Comparison of ENCODE assay signal across 8 mouse cellular contexts in the genomic region with DNA sequence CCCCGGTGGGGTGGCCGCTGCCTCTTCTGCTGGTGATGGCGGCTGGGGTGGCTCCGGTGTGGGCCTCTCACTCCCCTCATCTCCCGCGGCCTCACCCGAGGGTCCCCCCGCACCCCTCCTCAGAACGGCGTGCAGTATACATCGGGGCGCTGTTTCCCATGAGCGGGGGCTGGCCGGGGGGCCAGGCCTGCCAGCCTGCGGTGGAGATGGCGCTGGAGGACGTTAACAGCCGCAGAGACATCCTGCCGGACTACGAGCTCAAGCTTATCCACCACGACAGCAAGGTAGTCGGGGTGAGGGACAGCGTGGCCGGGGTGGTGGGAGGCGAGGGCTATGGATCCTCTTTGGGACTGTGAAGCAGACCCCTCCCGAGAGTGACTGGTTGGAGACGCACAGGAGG. TPM values are rescaled to one million over a fixed set of nuclear protein-coding genes. Genes with fewer than 3 reads are reported as not detected.
A peak's percentile ranks its signal among the peaks of the same experiment; 100 is the strongest.
DNase-seq lines count a peak whose midpoint lies in the region; ATAC-seq and TF ChIP-seq lines count a peak whose summit lies in the region.

No protein-coding gene starts in this region.

- intact Hi-C loops in heart, postnatal 25 days (cut with DNase I), result no loop called here

- H3K4me1 ChIP-seq in heart, embryonic 16.5 days (ENCODE audit: control insufficient read depth, insufficient read depth, low read length), result peaks cover 15% of the 10 kb centered on the region
- H3K4me1 ChIP-seq in ES-E14 (ENCODE audit: control insufficient read depth in 2 of 2, insufficient read depth in 2 of 2, low read length in 2 of 2, poor library complexity in 1 of 2), result peaks cover 5 to 7% of the 10 kb centered on the region in 2 experiments; a peak in 2 of 4 replicates
- H3K4me1 ChIP-seq in forebrain, embryonic 10.5 days, result peaks cover 60% of the 10 kb centered on the region
- H3K4me1 ChIP-seq in limb, embryonic 13.5 days, result peaks cover 40% of the 10 kb centered on the region
- peaks cover 17% of the 10 kb centered on the region for H3K4me1 ChIP-seq in small intestine, adult 2 months (ENCODE audit: control insufficient read depth, insufficient read depth, insufficient read length, low read length)

- 9% methylated on average over 27 of the region's 27 CpGs for WGBS in heart, embryonic 16.5 days
- 2% methylated on average over 27 of the region's 27 CpGs for WGBS in forebrain, embryonic 10.5 days
- WGBS in limb, embryonic 13.5 days, result 2% methylated on average over 27 of the region's 27 CpGs
- WGBS in small intestine, adult 2 months, result 40% methylated on average over 27 of the region's 27 CpGs

- peak overlapping the region; percentile 92 for H3K4me2 ChIP-seq in heart, embryonic 16.5 days (ENCODE audit: low read depth, low read length)
- H3K4me2 ChIP-seq in limb, embryonic 13.5 days (replicated peaks), result peak overlapping the region; percentile 93

- peak overlapping the region; percentile 69 for H3K9ac ChIP-seq in heart, embryonic 16.5 days (ENCODE audit: low read length)
- peak overlapping the region; percentile 82 for H3K9ac ChIP-seq in ES-E14 (ENCODE audit: insufficient read depth, low read depth, low read length, poor library complexity, severe bottlenecking)
- peak overlapping the region; percentile 87 for H3K9ac ChIP-seq in limb, embryonic 13.5 days

- no peak overlapping the region for H3K27ac ChIP-seq in heart, embryonic 16.5 days (ENCODE audit: low read length)
- H3K27ac ChIP-seq in ES-E14 (ENCODE audit: insufficient read depth, low read depth, low read length, poor library complexity, severe bottlenecking), result no peak overlapping the region
- peak overlapping the region; percentile 90 for H3K27ac ChIP-seq in forebrain, embryonic 10.5 days
- H3K27ac ChIP-seq in limb, embryonic 13.5 days, result no peak overlapping the region; the same call in 1 of the 2 replicates
- no peak overlapping the region for H3K27ac ChIP-seq in small intestine, adult 2 months (ENCODE audit: insufficient read depth, low read depth, low read length)

- no peak for DNase-seq in heart, postnatal 25 days (ENCODE audit: low spot score)
- no peak for DNase-seq in ES-E14 (ENCODE audit: low read depth, low spot score)
- DNase-seq in forebrain, embryonic 10.5 days (ENCODE audit: extremely low spot score, low spot score), result peak; percentile 32
- DNase-seq in Muller cell, postnatal 12 days (ENCODE audit: inconsistent ontology term), result no peak
- no peak for DNase-seq in adrenal gland, postnatal 4 days (ENCODE audit: low spot score in 2 of 2)

- in situ Hi-C loops in ES-E14 (cut with MboI; ENCODE audit: low sequenced_read_pairs in 2 of 2, unreplicated experiment in 2 of 2), result no loop called here

- TF ChIP-seq CTCF in small intestine, adult 2 months (IDR thresholded peaks at IDR 0.05; ENCODE audit: extremely low read depth, insufficient read length, insufficient replicate concordance, low read depth, low read length), result no peak

- peak overlapping the region; percentile 57 for H3K4me3 ChIP-seq in heart, embryonic 16.5 days (ENCODE audit: low read length)
- H3K4me3 ChIP-seq in ES-E14 (ENCODE audit: insufficient read depth in 1 of 2, low read depth in 1 of 2, low read length in 2 of 2, poor library complexity in 1 of 2, severe bottlenecking in 1 of 2), result peak overlapping the region; percentile 79 to 87
- peak overlapping the region; percentile 79 for H3K4me3 ChIP-seq in forebrain, embryonic 10.5 days
- H3K4me3 ChIP-seq in limb, embryonic 13.5 days, result peak overlapping the region; percentile 72
- peak overlapping the region; percentile 47 for H3K4me3 ChIP-seq in small intestine, adult 2 months (ENCODE audit: low read depth, low read length)

- peaks cover 14% of the 10 kb centered on the region for H3K27me3 ChIP-seq in heart, embryonic 16.5 days (ENCODE audit: control insufficient read depth, insufficient read depth, low read length)
- H3K27me3 ChIP-seq in forebrain, embryonic 10.5 days (ENCODE audit: poor library complexity, severe bottlenecking), result peaks cover 35% of the 10 kb centered on the region
- peaks cover 10% of the 10 kb centered on the region for H3K27me3 ChIP-seq in limb, embryonic 13.5 days
- H3K27me3 ChIP-seq in small intestine, adult 2 months (ENCODE audit: control insufficient read depth, insufficient read depth, low read length), result peaks cover 13% of the 10 kb centered on the region

- H3K36me3 ChIP-seq in heart, embryonic 16.5 days (ENCODE audit: control insufficient read depth, insufficient read depth), result peaks cover 3% of the 10 kb centered on the region; the same call in 1 of the 2 replicates
- H3K36me3 ChIP-seq in ES-E14 (ENCODE audit: control insufficient read depth, insufficient read depth, low read length, poor library complexity, severe bottlenecking), result peaks cover 40% of the 10 kb centered on the region
- H3K36me3 ChIP-seq in forebrain, embryonic 10.5 days (replicated peaks), result peaks cover 27% of the 10 kb centered on the region
- peaks cover 31% of the 10 kb centered on the region for H3K36me3 ChIP-seq in limb, embryonic 13.5 days
- no peaks in the 10 kb centered on the region for H3K36me3 ChIP-seq in small intestine, adult 2 months (ENCODE audit: control insufficient read depth, insufficient read depth, low read length)

- no peak for ATAC-seq in heart, embryonic 16.5 days (replicated peaks; ENCODE audit: extremely low read depth, insufficient read depth, low FRiP score)
- ATAC-seq in limb, embryonic 13.5 days (ENCODE audit: low FRiP score, low read depth), result peak; percentile 6; the same call in 1 of the 2 replicates

- no peaks in the 10 kb centered on the region for H3K9me3 ChIP-seq in heart, embryonic 16.5 days (replicated peaks; ENCODE audit: control insufficient read depth, low read length)
- no peaks in the 10 kb centered on the region for H3K9me3 ChIP-seq in ES-E14 (ENCODE audit: control insufficient read depth, insufficient read depth, low read depth, low read length)
- no peaks in the 10 kb centered on the region for H3K9me3 ChIP-seq in forebrain, embryonic 10.5 days
- no peaks in the 10 kb centered on the region for H3K9me3 ChIP-seq in limb, embryonic 13.5 days

- TF ChIP-seq POLR2A in small intestine, adult 2 months (IDR thresholded peaks at IDR 0.05; ENCODE audit: low read depth, low read length), result no peak

TF ChIP-seq in ES-E14, 5 proteins besides CTCF, POLR2A, EP300 and RAD21:
- TF ChIP-seq HCFC1 (IDR thresholded peaks at IDR 0.05; ENCODE audit: borderline replicate concordance, insufficient read depth, low read length), result no peak
- no peak for TF ChIP-seq ZC3H11A (IDR thresholded peaks at IDR 0.05; ENCODE audit: borderline replicate concordance, low read depth, low read length)
- no peak for TF ChIP-seq MAFK (IDR thresholded peaks at IDR 0.05; ENCODE audit: insufficient read depth, low read depth, low read length)
- no peak for TF ChIP-seq ZNF384 (IDR thresholded peaks at IDR 0.05; ENCODE audit: low read depth, low read length)
- no peak for TF ChIP-seq CHD2 (IDR thresholded peaks at IDR 0.05; ENCODE audit: low read depth, low read length)
TF ChIP-seq in ES-E14: peak in this region for 0.

RNA-seq across cellular contexts. Expression of gene Gabbr1, which starts 5.1 kb away (rescaled TPM):
- polyA plus RNA-seq in heart, embryonic 16.5 days (2015; fragmentation: Nextera tagmentation; extraction: Ambion mirVana), result 3.7 and 4.1 TPM in 2 replicates
- 1 to 10 TPM; 6.9 to 7.4 TPM for total RNA-seq in heart, postnatal 25 days (2021)
- 60.9 and 106 TPM in 2 replicates for total RNA-seq in ES-E14 (2012; rRNA removed)
- 8.0 and 8.4 TPM in 2 replicates for polyA plus RNA-seq in forebrain, embryonic 10.5 days (2016; fragmentation: Nextera tagmentation; extraction: Ambion mirVana)
- polyA plus RNA-seq in limb, embryonic 13.5 days (2015; fragmentation: Nextera tagmentation; extraction: Ambion mirVana), result 13.3 and 15.2 TPM in 2 replicates
- polyA plus RNA-seq in small intestine, adult 2 months (2012; rRNA removed), result 7.3 and 14.5 TPM in 2 replicates
- 10 to 100 TPM; 68.2 TPM for total RNA-seq in adrenal gland, postnatal 4 days (2021)

RNA-seq across cellular contexts. Expression of gene Mog, which starts 27.7 kb away (rescaled TPM):
- not detected in 2 replicates for polyA plus RNA-seq in heart, embryonic 16.5 days (2015; fragmentation: Nextera tagmentation; extraction: Ambion mirVana)
- not detected for total RNA-seq in heart, postnatal 25 days (2021)
- total RNA-seq in ES-E14 (2012; rRNA removed), result 0.62 and 0.85 TPM in 2 replicates
- 0.16 and 0.30 TPM in 2 replicates for polyA plus RNA-seq in forebrain, embryonic 10.5 days (2016; fragmentation: Nextera tagmentation; extraction: Ambion mirVana)
- 0.18 and 0.22 TPM in 2 replicates for polyA plus RNA-seq in limb, embryonic 13.5 days (2015; fragmentation: Nextera tagmentation; extraction: Ambion mirVana)
- polyA plus RNA-seq in small intestine, adult 2 months (2012; rRNA removed), result not detected in 2 replicates
- total RNA-seq in adrenal gland, postnatal 4 days (2021), result not detected

RNA-seq across cellular contexts. Expression of gene Olfr90, which starts 37.4 kb away (rescaled TPM):
- polyA plus RNA-seq in heart, embryonic 16.5 days (2015; fragmentation: Nextera tagmentation; extraction: Ambion mirVana), result not detected in 2 replicates
- not detected for total RNA-seq in heart, postnatal 25 days (2021)
- 0.11 and 0.22 TPM in 2 replicates for total RNA-seq in ES-E14 (2012; rRNA removed)
- polyA plus RNA-seq in forebrain, embryonic 10.5 days (2016; fragmentation: Nextera tagmentation; extraction: Ambion mirVana), result not detected in 2 replicates
- 0.09 TPM in 1 of 2 replicates, not detected in the other for polyA plus RNA-seq in limb, embryonic 13.5 days (2015; fragmentation: Nextera tagmentation; extraction: Ambion mirVana)
- polyA plus RNA-seq in small intestine, adult 2 months (2012; rRNA removed), result not detected in 2 replicates
- under 1 TPM in 1 of 2 experiments, not detected in 1; 0.14 TPM for total RNA-seq in adrenal gland, postnatal 4 days (2021)

RNA-seq across cellular contexts. Expression of gene Olfr91, which starts 47.2 kb away (rescaled TPM):
- polyA plus RNA-seq in heart, embryonic 16.5 days (2015; fragmentation: Nextera tagmentation; extraction: Ambion mirVana), result not detected in 2 replicates
- total RNA-seq in heart, postnatal 25 days (2021), result not detected
- 0.11 and 0.13 TPM in 2 replicates for total RNA-seq in ES-E14 (2012; rRNA removed)
- polyA plus RNA-seq in forebrain, embryonic 10.5 days (2016; fragmentation: Nextera tagmentation; extraction: Ambion mirVana), result 0.15 TPM in 1 of 2 replicates, not detected in the other
- not detected in 2 replicates for polyA plus RNA-seq in limb, embryonic 13.5 days (2015; fragmentation: Nextera tagmentation; extraction: Ambion mirVana)
- not detected in 2 replicates for polyA plus RNA-seq in small intestine, adult 2 months (2012; rRNA removed)
- total RNA-seq in adrenal gland, postnatal 4 days (2021), result not detected

RNA-seq across cellular contexts. Expression of gene Zfp57, which starts 49.9 kb away (rescaled TPM):
- polyA plus RNA-seq in heart, embryonic 16.5 days (2015; fragmentation: Nextera tagmentation; extraction: Ambion mirVana), result 30.3 and 31.9 TPM in 2 replicates
- 1 to 10 TPM; 1.6 to 2.9 TPM for total RNA-seq in heart, postnatal 25 days (2021)
- total RNA-seq in ES-E14 (2012; rRNA removed), result 360 and 437 TPM in 2 replicates
- polyA plus RNA-seq in forebrain, embryonic 10.5 days (2016; fragmentation: Nextera tagmentation; extraction: Ambion mirVana), result 78.5 and 81.0 TPM in 2 replicates
- 136 and 138 TPM in 2 replicates for polyA plus RNA-seq in limb, embryonic 13.5 days (2015; fragmentation: Nextera tagmentation; extraction: Ambion mirVana)
- polyA plus RNA-seq in small intestine, adult 2 months (2012; rRNA removed), result 0.70 and 0.84 TPM in 2 replicates
- 10 to 100 TPM; 12.7 to 18.0 TPM for total RNA-seq in adrenal gland, postnatal 4 days (2021)
